Mouse (Mus musculus) adrenal gland, postnatal 36 days (tissue): Measurements from ENCODE around the gene Csf3r. TPM values are rescaled to one million over a fixed set of nuclear protein-coding genes. Genes with fewer than 3 reads are reported as not detected.
A peak's percentile ranks its signal among the peaks of the same experiment; 100 is the strongest.

Source experiments
- DNase-seq, 2 experiments: peaks; one replicate each; pipeline ENCODE4 v3.0.0; 2021; ENCODE audit warnings: mixed read lengths in 1 of 2
- total RNA-seq, 2 experiments: library from RNA; stranded (reverse); gene quantifications; 2 replicates each; pipeline ENCODE4 v1.2.3; 2021

Gene Csf3r
- total RNA-seq, 2 experiments from 2014 or later = 1.1 to 2.2 TPM

DNA sequence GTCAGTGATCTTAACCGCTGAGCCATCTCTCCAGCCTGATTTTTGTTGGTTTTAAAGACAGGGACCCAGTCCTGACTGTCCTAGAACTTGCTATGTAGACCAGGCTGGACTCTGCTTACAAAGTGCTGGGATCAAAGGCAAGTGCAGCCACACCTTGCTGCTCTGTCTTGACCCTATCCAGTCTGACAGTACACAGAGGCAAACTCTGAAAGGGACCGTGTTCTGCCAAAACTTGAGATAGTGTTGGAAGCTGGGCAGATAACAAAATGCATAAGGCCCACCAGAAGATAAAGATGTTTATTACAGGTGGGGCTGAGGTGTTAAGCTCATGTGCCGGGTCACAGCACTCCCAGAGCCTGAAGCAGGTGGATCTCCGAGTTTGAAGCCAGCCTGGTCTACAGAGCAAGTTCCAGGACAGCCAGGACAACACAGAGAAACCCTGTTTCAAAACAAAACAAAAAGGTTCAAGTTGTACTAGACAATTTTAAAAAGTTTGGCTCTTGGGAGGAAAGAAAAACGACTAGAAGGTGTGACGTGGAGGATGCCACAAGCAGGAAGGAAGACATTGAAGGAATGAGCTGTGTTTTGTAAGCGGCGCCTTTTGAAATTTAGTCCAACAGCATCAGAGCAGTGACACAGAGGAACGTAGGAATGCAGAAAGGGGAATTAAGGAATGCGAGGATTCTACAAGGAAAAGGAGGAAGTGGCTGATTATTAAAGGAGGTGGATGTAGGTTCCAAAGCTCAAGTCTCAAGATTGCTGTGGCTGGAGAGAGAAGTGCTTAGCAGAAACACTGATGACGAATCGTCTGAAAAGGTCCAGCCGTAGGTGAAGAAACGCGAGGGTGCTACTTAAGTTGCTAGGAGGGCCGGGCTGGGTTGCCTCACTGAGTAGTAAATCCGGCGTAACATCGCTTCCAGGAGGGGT is 33.1 kb downstream of the Csf3r start:
- DNase-seq = no peak

DNA sequence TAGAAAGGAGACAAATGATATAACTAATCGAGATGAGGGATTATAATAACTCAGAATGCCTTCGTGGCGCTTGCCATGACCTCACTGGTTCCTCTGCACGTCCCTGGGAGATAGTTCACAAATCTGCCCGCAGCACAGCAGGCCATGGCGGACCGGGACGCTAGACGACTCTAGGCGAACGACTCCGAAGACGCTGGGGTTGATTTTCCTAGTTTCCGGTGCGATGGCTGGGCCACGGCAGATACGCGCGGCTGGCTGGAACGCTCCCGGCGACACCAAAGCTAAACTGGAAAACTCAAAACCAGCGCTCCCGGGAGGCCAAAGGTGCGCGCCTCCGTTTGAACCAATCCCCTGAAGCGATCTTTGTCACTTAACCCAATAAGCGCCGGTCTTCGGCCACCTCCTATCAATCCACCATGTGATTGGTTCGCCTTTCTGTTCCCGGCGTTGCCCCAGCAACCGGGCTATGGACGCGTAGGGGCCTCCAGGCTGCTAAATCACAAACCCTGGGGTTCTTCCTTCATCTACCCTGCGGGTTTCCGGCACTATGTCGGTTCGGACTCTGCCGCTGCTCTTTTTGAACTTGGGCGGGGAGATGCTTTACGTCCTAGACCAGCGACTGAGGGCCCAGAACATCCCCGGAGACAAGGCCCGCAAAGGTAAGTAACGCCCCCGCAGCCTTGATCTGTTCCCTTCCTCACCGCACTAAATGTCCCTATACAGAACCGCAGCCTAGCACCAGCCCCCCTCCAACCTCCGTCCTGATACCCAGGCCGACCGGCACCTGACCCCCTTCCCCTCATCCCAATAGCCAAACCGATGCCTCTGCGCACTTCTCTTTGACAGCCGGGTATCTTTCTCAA is 34.0 kb downstream of the Csf3r start, which contains the start of gene Oscp1:
Gene Oscp1, plus strand, starts transcription at position 432 of the 863 bp plus-strand sequence.
- peak; percentile 90 to 91 for DNase-seq

DNA sequence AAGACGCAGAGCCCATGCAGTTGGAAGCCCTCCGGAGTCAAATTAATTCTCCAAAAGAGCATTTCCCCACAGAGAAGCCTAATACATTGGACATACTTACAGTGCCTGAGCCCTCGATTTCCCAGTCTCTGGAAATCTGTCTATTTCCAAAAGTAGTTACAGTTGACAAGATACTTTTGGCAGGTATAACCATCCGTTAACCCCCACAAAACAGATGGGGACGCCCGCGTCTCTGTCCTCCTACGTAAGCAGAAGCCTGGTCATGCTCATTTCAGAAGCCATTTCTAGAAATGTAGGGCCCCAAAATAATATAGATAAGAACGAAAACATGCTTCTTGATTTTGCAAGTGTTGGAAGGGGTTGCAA is 34.6 kb downstream of the Csf3r start:
- no peak for DNase-seq

DNA sequence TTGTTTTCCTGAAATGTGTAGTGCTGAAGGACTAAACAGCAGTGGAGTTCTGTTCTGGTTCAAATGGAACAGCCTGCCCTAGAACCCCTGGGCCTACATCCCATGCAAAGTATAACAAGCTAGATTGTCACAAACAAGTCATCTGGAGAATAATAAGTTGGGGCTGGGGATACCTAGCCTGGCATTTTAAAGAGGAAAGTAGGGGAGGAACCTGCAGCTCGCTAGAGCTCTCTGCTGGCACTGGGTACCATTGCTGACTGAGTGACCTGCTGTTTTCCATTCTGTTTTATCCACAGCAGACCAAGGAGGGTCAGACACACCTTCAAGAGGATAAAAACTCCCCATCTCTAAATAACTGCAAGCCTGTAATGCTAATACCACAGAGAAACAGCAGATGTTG is 38.5 kb downstream of the Csf3r start:
- DNase-seq = no peak

DNA sequence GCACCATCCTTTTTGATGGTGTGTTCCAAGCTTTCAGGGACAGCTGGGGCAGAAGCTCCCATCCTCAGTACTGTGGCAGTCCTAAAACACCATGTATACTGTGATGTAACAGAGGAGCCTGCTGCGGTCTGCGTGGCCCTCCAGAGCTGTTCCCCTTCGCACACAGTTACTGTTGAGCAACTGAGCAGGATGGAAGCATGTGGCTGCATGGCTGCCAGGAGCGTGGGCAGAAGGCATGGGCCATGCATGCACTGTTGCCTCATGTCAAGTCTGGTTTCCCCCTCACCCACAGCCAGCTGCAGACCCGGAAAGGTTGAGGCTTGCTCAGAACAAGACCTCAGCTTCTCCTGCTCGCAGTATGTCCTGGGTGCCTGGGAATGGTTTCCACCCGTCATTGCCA is 40.9 kb downstream of the Csf3r start:
- DNase-seq = no peak

DNA sequence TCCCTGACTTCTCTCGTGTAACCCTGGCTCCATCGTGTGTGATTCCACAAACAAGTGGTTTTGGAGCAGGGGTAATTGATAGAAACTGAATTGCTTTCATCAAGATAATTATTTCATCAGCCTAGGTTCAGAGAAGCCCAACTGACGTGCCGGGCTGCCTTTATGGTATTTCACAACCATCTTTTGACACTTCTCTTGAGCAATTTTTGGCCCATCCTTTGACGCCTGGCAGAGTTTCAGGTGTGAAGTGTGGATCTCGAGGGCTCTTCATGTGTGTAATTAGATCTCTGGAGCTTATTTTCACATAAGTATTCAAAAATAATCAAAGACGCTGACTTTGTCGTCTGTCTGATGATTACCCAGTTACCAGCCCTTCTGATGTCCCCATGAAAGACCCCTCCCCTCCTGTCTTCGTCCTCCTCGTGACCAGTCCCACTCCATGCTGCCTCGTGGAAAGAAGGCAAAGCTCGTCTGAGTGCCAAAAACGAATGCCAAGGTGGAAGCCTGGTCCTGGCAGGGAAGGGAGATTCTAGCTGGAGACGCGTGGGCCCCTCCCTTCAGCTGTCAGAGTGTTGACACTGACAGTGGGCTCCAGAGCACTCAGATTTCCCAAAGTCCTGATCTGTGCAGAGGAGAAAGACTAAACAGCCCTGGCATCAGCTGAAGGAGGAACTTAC is 43.2 kb downstream of the Csf3r start:
- DNase-seq = no peak

DNA sequence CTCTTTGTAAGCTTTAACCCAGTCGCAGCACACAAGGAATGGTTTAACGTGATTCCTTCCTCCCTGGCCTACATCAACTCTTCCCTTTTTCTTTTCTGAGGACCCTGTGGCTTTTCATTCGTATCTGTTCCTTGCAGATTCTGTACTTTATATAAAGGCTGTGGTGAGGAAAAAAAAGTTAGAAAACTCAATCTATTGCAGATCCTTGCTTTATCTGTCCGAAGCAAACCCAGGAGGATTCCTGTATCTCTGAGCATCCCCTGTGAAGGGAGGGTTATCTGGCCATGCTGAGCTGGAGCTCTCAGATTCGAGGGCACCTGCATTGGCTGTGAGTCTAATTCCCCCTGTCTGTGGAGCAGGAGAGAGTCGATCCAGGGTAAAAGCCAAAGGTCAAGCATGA is 44.5 kb downstream of the Csf3r start:
- DNase-seq = no peak

DNA sequence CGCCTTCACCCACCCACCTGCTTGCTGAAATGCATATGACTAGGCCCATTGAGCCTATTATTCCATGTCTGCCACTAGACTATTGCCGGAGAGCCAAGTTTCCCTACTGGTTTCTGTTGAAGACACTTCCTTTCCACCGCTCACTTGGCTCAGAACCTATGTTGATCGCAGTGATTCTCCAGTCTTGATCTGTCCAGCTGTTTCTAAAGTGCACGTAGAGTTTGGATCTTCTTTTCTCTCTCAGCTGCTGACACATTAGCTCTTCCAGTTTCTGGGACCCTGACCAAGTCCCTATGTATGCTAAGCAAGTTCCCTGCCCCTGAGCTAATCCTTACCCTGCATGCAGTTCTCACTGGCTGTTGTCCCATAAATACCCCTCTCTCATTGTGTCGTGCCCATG is 53.5 kb downstream of the Csf3r start:
- DNase-seq = no peak

DNA sequence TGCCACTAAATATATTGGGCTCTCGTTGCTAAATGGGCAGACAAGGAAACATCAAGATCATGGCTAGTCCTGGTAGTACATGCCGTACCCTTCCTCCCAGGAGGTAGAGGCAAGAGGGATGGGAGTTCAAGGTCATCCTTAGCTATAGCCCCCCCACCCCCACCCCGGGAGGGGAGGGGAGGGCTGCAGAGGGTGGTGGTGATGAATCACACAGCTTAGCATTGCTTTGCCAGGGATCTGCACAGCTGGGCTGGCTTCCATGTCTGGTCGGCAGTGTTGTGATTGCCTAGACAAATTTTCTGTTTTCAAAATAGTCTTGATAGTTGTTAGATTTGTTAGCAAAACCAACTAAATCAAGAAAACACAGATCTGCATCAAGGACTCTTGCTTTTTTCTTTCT is 54.9 kb downstream of the Csf3r start:
- DNase-seq = peak; percentile 35 to 68

DNA sequence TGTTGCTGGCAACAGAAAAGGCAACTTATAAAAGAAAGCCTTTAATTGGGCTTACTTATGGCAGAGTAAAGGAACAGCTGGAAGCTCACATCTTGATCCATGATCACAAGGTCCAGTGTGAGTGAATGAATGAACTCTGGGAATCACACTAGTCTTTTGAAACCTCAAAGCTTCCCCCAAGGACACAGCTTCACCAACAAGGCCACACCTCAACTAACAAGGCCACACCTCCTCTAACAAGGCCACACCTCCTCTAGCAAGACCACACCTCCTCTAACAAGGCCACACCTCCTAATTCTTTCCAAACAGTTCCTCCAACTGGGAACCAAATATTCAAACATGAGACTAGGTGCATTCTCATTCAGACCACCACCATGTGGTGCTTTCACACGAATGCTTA is 57.3 kb downstream of the Csf3r start:
- DNase-seq = no peak

DNA sequence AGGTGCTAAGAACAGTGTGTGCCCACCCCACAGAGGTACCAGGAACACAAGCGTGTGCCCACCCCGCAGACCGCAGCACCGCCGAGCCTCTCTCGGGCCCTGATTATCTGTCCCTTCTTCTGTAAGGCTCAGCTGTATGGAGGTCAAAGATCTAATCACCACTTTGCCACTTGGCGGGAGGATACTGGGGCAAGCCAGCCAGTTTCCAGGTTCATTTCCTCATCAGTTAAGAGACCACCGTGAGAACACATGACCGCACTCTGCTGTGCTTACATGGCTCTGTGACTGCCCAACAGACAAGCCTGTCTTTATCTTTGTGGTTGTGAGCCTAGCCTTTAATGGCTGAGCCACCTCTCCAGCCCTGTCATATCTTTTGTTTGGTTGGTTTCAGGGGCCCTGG is 58.7 kb downstream of the Csf3r start:
- DNase-seq = no peak

DNA sequence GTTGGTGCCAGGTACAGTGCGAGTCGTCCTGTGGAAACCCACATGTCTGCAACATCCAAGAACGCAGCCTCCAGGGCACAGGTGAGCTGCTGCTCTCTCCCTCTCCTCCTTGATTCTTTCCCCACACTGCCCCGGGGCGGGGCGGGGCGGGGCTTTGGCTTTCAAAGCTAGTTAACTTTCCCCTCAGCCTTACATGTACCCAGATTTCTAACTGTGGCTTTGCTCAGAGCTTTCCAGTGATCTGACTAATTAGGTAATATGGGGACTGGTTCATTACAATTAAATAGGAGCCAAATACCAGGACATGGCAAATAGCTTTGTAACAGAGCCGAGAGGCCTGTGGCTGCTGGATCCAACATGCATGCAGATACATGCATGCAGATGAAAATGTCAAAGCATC is 60.0 kb downstream of the Csf3r start:
- no peak for DNase-seq

DNA sequence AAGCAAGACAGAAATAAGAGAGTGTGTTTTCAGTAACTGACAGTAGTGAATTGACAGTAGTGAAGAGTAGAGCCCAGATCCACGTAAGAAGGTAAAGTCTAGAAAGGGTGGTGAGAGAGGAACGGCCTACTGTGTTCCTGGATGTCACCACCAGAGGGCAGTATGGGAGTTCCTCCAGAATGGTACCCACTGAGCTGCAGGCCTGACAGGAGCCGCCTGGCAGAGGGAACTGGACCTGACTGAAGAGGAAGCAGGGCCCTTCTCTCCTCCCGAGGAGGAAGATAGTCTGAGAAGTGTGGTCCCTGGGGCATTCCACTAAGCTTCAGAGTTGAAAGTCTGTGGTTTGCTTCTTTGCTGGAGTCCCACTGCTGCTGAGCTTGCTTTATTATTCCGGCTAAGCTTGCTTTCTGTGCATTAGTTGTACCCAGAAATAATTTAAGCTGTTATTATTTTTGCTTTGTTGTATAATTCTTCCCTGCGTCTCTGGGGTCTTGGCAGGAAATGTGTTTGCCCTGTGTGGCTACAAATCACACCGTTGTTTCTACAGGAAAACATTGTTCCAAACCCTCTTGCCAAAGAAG is 61.7 kb downstream of the Csf3r start:
- peak; percentile 84 to 87 for DNase-seq

DNA sequence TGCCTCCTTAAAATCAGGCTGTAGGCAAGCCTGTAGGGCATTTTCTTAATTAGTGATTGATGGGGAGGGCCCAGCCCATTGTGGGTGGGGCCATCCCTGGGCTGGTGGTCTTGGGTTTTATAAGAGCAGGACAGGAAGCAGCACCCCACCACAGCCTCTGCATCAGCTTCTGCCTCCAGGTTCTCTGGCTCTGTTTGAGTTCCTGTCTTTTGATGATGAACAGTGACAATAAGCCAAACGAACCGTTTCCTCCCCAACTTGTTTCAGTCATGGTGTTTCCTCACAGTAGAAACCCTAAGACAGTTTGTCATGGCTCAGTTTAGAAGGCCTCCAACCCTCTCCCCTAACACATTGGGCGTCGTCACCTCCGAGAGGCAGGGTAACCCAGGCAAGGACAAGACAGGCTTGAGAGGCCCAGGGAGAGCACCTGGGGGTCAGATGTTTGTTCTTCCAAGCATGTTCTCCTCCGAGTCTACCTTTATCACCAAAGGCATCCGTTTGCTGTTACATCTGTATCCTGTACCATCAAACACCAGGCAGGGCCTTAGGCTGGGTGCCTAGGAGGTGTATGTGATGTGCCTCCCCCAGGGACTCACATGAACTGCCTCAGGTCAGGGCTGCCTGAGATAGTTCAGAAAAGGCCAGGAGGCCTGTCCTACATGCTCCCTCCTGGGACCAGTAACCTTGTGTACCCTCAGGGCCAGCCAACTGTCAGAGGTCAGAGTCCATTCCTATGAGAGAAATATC is 65.9 kb downstream of the Csf3r start:
- DNase-seq = no peak

DNA sequence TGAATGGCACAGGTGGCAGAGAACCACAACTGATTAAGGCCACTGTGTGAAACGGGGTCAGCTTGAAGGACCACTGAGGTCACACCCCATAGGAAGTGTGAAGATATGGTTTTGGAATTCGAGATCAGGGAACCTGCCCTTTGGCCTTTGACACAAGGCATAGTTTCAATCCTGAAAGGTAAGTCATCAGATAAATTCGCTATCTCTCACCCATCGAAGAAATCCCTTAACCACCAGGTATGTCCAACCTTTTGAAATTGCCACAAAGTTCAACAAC is 66.4 kb downstream of the Csf3r start:
- no peak for DNase-seq

DNA sequence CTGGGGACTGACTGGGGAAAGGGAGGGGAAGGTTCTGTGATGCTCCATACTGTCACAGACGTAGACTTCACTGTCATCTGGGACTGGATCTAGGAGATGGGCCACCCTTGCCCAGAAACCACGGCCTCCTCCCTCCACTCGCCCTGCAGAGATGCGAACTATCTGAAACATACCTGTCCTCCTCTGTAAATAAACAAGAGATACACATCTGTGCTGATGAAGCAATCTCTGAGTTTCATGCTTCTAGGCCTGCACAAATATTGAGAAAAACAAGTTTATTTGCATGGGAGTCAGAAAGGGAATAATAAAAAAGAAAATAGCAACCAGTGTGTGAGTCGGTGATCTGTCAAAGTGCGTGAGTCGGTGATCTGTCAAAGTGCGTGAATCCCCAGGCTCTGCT is 67.5 kb downstream of the Csf3r start:
- no peak for DNase-seq

Other genes starting within 250 kb of the Csf3r start
- gene Mrps15, start 22.4 kb downstream of the Csf3r start, total RNA-seq = 10 to 100 TPM; 76.6 to 90.3 TPM
- 10 to 100 TPM in 1 of 2 experiments, 1 to 10 TPM in 1; 9.7 to 15.2 TPM for gene Oscp1, start 34.0 kb downstream of the Csf3r start, total RNA-seq
- gene Lsm10, start 72.1 kb downstream of the Csf3r start, total RNA-seq = 10 to 100 TPM; 21.8 to 40.1 TPM
- gene Stk40, start 79.4 kb downstream of the Csf3r start, total RNA-seq = 10 to 100 TPM; 52.4 to 63.1 TPM
- gene Eva1b, start 123.2 kb downstream of the Csf3r start, total RNA-seq = 10 to 100 TPM; 24.1 to 29.0 TPM
- 1 to 10 TPM; 2.9 to 3.8 TPM for gene Sh3d21, start 138.9 kb downstream of the Csf3r start, total RNA-seq
- gene Thrap3, start 178.2 kb downstream of the Csf3r start, total RNA-seq = 100 to 1,000 TPM; 186 to 192 TPM
- gene Map7d1, start 231.8 kb downstream of the Csf3r start, total RNA-seq = 10 to 100 TPM; 47.7 to 84.9 TPM
- 10 to 100 TPM; 88.7 to 96.5 TPM for gene Trappc3, start 237.8 kb downstream of the Csf3r start, total RNA-seq